ENCODE assay signal across 8 mouse cellular contexts in the genomic region with DNA sequence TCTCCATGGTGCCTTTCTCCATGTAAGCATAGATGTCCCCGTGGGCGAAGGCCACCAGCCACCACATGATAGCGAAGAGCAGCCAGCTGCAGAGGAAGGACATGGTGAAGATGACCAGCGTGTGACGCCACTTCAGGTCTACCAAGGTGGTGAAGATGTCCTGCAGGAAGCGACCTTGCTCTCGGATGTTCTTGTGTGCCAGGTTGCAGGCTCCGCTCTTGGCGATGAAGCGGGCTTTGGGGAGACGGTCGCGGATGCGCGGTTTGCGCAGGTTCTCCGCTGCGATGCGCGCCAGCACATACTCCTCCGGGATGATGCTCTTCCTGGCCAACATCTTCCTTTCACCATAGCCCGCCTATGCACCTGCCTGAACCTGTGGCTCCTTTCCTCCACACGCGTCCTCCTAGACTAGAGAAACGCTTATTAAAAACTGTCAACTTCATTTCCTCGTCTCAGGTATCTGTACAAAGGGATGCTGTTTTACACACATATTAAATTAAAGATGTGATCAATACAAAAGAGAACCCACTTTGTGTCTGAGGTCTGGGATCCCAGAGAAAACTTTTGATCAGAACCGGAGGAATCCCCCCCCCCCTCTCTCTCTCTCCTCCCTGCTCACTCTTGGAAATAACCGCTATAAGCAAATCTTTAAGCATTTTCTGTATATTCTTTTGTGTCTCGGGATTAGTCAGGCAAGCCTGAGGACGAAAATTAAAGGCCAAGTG. TPM values are rescaled to one million over a fixed set of nuclear protein-coding genes. Genes with fewer than 3 reads are reported as not detected.
A peak's percentile ranks its signal among the peaks of the same experiment; 100 is the strongest.
DNase-seq lines count a peak whose midpoint lies in the region; ATAC-seq and TF ChIP-seq lines count a peak whose summit lies in the region.

No protein-coding gene starts in this region.

- ATAC-seq in kidney, embryonic 14.5 days (ENCODE audit: low FRiP score, low TSS enrichment): no peak
- no peak for ATAC-seq in embryonic facial prominence, embryonic 13.5 days (ENCODE audit: insufficient number of reproducible peaks, insufficient read depth, low FRiP score, low TSS enrichment, low read depth)
- 0 out of 2 replicates have a peak, but pooled peaks have one; percentile 25 for ATAC-seq in hindbrain, postnatal 0 days
- no peak for ATAC-seq in midbrain, embryonic 14.5 days (ENCODE audit: low FRiP score, low TSS enrichment)
- no peak for ATAC-seq in activated CD4-positive, CD25-positive, alpha-beta regulatory T cell, adult 4 months

- H3K27me3 ChIP-seq in kidney, embryonic 14.5 days (ENCODE audit: control insufficient read depth, insufficient read depth, low read length): peaks cover 22% of the 10 kb centered on the region
- H3K27me3 ChIP-seq in embryonic facial prominence, embryonic 13.5 days: peaks cover 73% of the 10 kb centered on the region
- peaks cover 5% of the 10 kb centered on the region; the same call in 1 of the 2 replicates for H3K27me3 ChIP-seq in hindbrain, postnatal 0 days (ENCODE audit: insufficient read depth, low read length)
- peaks cover 49% of the 10 kb centered on the region for H3K27me3 ChIP-seq in midbrain, embryonic 14.5 days (ENCODE audit: control insufficient read depth, insufficient read depth, low read length)

- no peak for DNase-seq in kidney, adult 9 months
- peak; percentile 24 for DNase-seq in hindbrain, postnatal 0 days (ENCODE audit: low spot score)
- DNase-seq in midbrain, embryonic 14.5 days: peak; percentile 58
- DNase-seq in spleen, adult 18-20 months: no peak
- DNase-seq in urinary bladder, adult 2 months (ENCODE audit: low spot score): no peak

- H3K9ac ChIP-seq in kidney, embryonic 14.5 days (ENCODE audit: low read depth, low read length): peak overlapping the region; percentile 37; the same call in 1 of the 2 replicates
- H3K9ac ChIP-seq in embryonic facial prominence, embryonic 13.5 days: 0 out of 2 replicates have a peak overlapping the region, but pooled peaks have one; percentile 33
- H3K9ac ChIP-seq in hindbrain, postnatal 0 days (replicated peaks; ENCODE audit: low read length): no peak overlapping the region
- no peak overlapping the region for H3K9ac ChIP-seq in midbrain, embryonic 14.5 days (replicated peaks; ENCODE audit: low read length)

- peak overlapping the region; percentile 43 for H3K4me3 ChIP-seq in kidney, embryonic 14.5 days (ENCODE audit: low read length)
- H3K4me3 ChIP-seq in embryonic facial prominence, embryonic 13.5 days: peak overlapping the region; percentile 51
- peak overlapping the region; percentile 46 for H3K4me3 ChIP-seq in hindbrain, postnatal 0 days (ENCODE audit: low read length)
- H3K4me3 ChIP-seq in midbrain, embryonic 14.5 days (replicated peaks; ENCODE audit: low read depth, low read length): peak overlapping the region; percentile 46

- H3K27ac ChIP-seq in kidney, embryonic 14.5 days (ENCODE audit: low read depth, low read length): no peak overlapping the region; the same call in 1 of the 2 replicates
- no peak overlapping the region for H3K27ac ChIP-seq in embryonic facial prominence, embryonic 13.5 days
- H3K27ac ChIP-seq in hindbrain, postnatal 0 days: no peak overlapping the region
- H3K27ac ChIP-seq in midbrain, embryonic 14.5 days (replicated peaks; ENCODE audit: low read depth, low read length): no peak overlapping the region

- WGBS in kidney, embryonic 14.5 days: 7% methylated on average over 30 of the region's 30 CpGs
- WGBS in embryonic facial prominence, embryonic 13.5 days: 6% methylated on average over 30 of the region's 30 CpGs
- 8% methylated on average over 30 of the region's 30 CpGs for WGBS in hindbrain, postnatal 0 days
- WGBS in midbrain, embryonic 14.5 days: 8% methylated on average over 30 of the region's 30 CpGs

- no peaks in the 10 kb centered on the region; the same call in 1 of the 2 replicates for H3K4me1 ChIP-seq in kidney, embryonic 14.5 days (ENCODE audit: control insufficient read depth, insufficient read depth, low read length)
- H3K4me1 ChIP-seq in embryonic facial prominence, embryonic 13.5 days: peaks cover 15% of the 10 kb centered on the region
- H3K4me1 ChIP-seq in hindbrain, postnatal 0 days (ENCODE audit: insufficient read depth, low read length): no peaks in the 10 kb centered on the region
- peaks cover 13% of the 10 kb centered on the region for H3K4me1 ChIP-seq in midbrain, embryonic 14.5 days (ENCODE audit: control insufficient read depth, insufficient read depth, low read length)

- H3K4me2 ChIP-seq in kidney, embryonic 14.5 days (replicated peaks; ENCODE audit: low read depth, low read length): peak overlapping the region; percentile 52
- H3K4me2 ChIP-seq in embryonic facial prominence, embryonic 13.5 days: peak overlapping the region; percentile 92
- peak overlapping the region; percentile 91 for H3K4me2 ChIP-seq in hindbrain, postnatal 0 days (ENCODE audit: low read depth, low read length)
- peak overlapping the region; percentile 96 for H3K4me2 ChIP-seq in midbrain, embryonic 14.5 days (ENCODE audit: low read length)

- H3K36me3 ChIP-seq in kidney, embryonic 14.5 days (ENCODE audit: control insufficient read depth, insufficient read depth, low read length): peaks cover 3% of the 10 kb centered on the region; the same call in 1 of the 2 replicates
- H3K36me3 ChIP-seq in embryonic facial prominence, embryonic 13.5 days: no peaks in the 10 kb centered on the region
- H3K36me3 ChIP-seq in hindbrain, postnatal 0 days (ENCODE audit: insufficient read depth, low read length): no peaks in the 10 kb centered on the region
- H3K36me3 ChIP-seq in midbrain, embryonic 14.5 days (ENCODE audit: control insufficient read depth, insufficient read depth, low read length): no peaks in the 10 kb centered on the region

- TF ChIP-seq CTCF in hindbrain, postnatal 0 days (IDR thresholded peaks at IDR 0.05; ENCODE audit: low read depth): no peak

- H3K9me3 ChIP-seq in kidney, embryonic 14.5 days (ENCODE audit: control insufficient read depth, low read length): no peaks in the 10 kb centered on the region
- 0 out of 2 replicates have a peak, but pooled peaks cover 2% of the 10 kb centered on the region for H3K9me3 ChIP-seq in embryonic facial prominence, embryonic 13.5 days
- H3K9me3 ChIP-seq in hindbrain, postnatal 0 days (ENCODE audit: low read length): no peaks in the 10 kb centered on the region
- no peaks in the 10 kb centered on the region for H3K9me3 ChIP-seq in midbrain, embryonic 14.5 days (ENCODE audit: control insufficient read depth, low read length)

RNA-seq across cellular contexts. Expression of a gene that starts 1.2 kb away (rescaled TPM):
- polyA plus RNA-seq in kidney, embryonic 14.5 days (2014; fragmentation: Nextera tagmentation; extraction: Ambion mirVana): 18.8 and 21.0 TPM in 2 replicates
- polyA plus RNA-seq in embryonic facial prominence, embryonic 13.5 days (2015; fragmentation: Nextera tagmentation; extraction: Ambion mirVana): 3.9 and 6.7 TPM in 2 replicates
- 10.1 and 13.7 TPM in 2 replicates for total RNA-seq in hindbrain, postnatal 0 days (2014; rRNA removed)
- 7.7 and 8.8 TPM in 2 replicates for polyA plus RNA-seq in hindbrain, postnatal 0 days (2015; fragmentation: Nextera tagmentation; extraction: Ambion mirVana)
- polyA plus RNA-seq in midbrain, embryonic 14.5 days (2014; fragmentation: Nextera tagmentation; extraction: Ambion mirVana): 10.7 and 13.6 TPM in 2 replicates
- under 1 TPM in 1 of 2 experiments, not detected in 1; 0.20 TPM for polyA plus RNA-seq in activated CD4-positive, CD25-positive, alpha-beta regulatory T cell, adult 4 months (2017; shearing (Covaris generic))
- 21.7 and 24.0 TPM in 2 replicates for polyA plus RNA-seq in urinary bladder, adult 2 months (2012; rRNA removed)

Comparison
In these comparisons a context has a peak if more than half of its experiments do, and no peak if none do; other contexts are left out.
1. H3K9ac ChIP-seq: peak in kidney, embryonic 14.5 days (single experiment) and embryonic facial prominence, embryonic 13.5 days (single experiment); none in hindbrain, postnatal 0 days (single experiment) and midbrain, embryonic 14.5 days (single experiment).
2. DNase-seq: peak in hindbrain, postnatal 0 days (single experiment) and midbrain, embryonic 14.5 days (single experiment); none in kidney, adult 9 months (single experiment), spleen, adult 18-20 months (0 of 2) and urinary bladder, adult 2 months (single experiment).
3. Peak in every context shown above with its lines, with median percentiles within 50 percentile points of each other: H3K4me2 ChIP-seq and H3K4me3 ChIP-seq.